ENCODE assay signal across 8 mouse cellular contexts in the genomic region with DNA sequence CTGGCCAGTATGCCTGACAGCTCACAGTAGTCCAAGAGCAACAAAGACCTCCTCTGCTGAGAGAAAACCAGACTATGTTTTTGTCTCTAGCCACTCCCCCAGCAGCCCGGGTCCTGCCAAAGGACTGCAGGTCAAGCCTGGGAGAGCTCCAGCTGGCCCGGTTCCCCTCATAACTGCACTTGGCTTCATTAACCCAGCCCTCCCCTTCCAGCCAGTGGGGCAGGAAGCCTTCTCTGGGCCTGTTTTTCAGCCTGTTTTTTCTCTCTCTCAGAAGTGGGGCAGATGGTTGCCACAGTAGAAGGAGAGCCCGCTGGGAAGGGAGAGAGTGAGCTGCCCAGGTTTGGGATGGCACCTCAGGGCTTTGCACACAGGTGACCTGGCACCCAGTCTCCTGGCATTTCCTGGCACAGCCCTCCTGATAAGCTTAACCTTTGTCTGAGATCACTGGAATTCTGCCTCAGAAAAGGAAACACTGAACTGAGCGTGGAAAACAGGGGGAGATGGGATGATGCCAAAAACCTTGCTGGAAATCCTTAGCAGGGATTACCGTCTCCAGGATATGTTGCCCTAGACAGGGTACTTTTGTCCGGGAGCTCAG.
DNase-seq lines count a peak whose midpoint lies in the region; ATAC-seq lines count a peak whose summit lies in the region.

No protein-coding gene starts in this region.

- H3K36me3 ChIP-seq in lung, embryonic 16.5 days (ENCODE audit: control insufficient read depth, insufficient read depth, low read length): no peaks in the 10 kb centered on the region

- no peaks in the 10 kb centered on the region for H3K27me3 ChIP-seq in lung, embryonic 16.5 days (ENCODE audit: control insufficient read depth, insufficient read depth, low read depth, low read length)

- H3K9me3 ChIP-seq in lung, embryonic 16.5 days (ENCODE audit: control insufficient read depth, low read length): no peaks in the 10 kb centered on the region

- 26% methylated on average over 6 of the region's 6 CpGs for WGBS in lung, embryonic 16.5 days

- H3K4me3 ChIP-seq in lung, embryonic 16.5 days (ENCODE audit: low read length): no peak overlapping the region

- peak; percentile 94 for ATAC-seq in cerebellum, adult (ENCODE audit: insufficient number of reproducible peaks, low FRiP score, low TSS enrichment)
- peak; percentile 68 for ATAC-seq in frontal cortex, adult (ENCODE audit: low TSS enrichment)
- ATAC-seq in lung, embryonic 16.5 days (ENCODE audit: low read depth): peak; percentile 91

- no peak overlapping the region for H3K4me2 ChIP-seq in lung, embryonic 16.5 days (ENCODE audit: low read depth, low read length)

- no peak overlapping the region for H3K9ac ChIP-seq in lung, embryonic 16.5 days (ENCODE audit: low read length)

- intact Hi-C loops in heart, postnatal 10 days (cut with DNase I): loop anchor here (1.0 to 2.0 kb wide), 4 partner anchors 62 to 190 kb away; no protein-coding TSS in a partner anchor

- H3K4me1 ChIP-seq in lung, embryonic 16.5 days (replicated peaks; ENCODE audit: control insufficient read depth, insufficient read depth, low read length): peaks cover 8% of the 10 kb centered on the region; the same call in 1 of the 2 replicates

- H3K27ac ChIP-seq in lung, embryonic 16.5 days (ENCODE audit: low read length): peak overlapping the region; percentile 38; the same call in 1 of the 2 replicates

- DNase-seq in MN1 (ENCODE audit: low spot score): peak; percentile 87
- peak; percentile 95 for DNase-seq in heart, postnatal 10 days
- peak; percentile 42 to 75 for DNase-seq in layer of hippocampus, adult 18-20 months (ENCODE audit: low spot score in 2 of 2)
- DNase-seq in right cerebral cortex, postnatal 36 days (ENCODE audit: low spot score in 2 of 2): peak; percentile 50 to 57
- DNase-seq in B cell, adult 2 months: no peak

Comparison
In these comparisons a context has a peak if more than half of its experiments do, and no peak if none do; other contexts are left out.
1. DNase-seq: peak in MN1 (single experiment), heart, postnatal 10 days (2 of 2), layer of hippocampus, adult 18-20 months (2 of 2) and right cerebral cortex, postnatal 36 days (2 of 2); none in B cell, adult 2 months (0 of 2).
2. Peak in every context shown above with its lines, with median percentiles within 50 percentile points of each other: ATAC-seq.